Mouse (Mus musculus) left cerebral cortex, postnatal 36 days (tissue): ENCODE results near the gene Nprl3. TPM values are rescaled to one million over a fixed set of nuclear protein-coding genes. Genes with fewer than 3 reads are reported as not detected.
A peak's percentile ranks its signal among the peaks of the same experiment; 100 is the strongest.

Source experiments
- DNase-seq, 2 experiments: peaks; one replicate each; pipeline ENCODE4 v3.0.0; 2021 to 2022; ENCODE audit warnings: low spot score in 2 of 2, mixed read lengths in 1 of 2
- intact Hi-C: fragments of 180-260 bp; cut with DNase I; formaldehyde crosslinking; loops from one replicate; pipeline ENCODE4 v1.15.1; 2025
- total RNA-seq, 2 experiments: library from RNA; stranded (reverse); gene quantifications; 2 replicates each; pipeline ENCODE4 v1.2.3; 2021

Nprl3 gene
- total RNA-seq, 2 experiments from 2014 or later: 42.1 to 59.7 TPM

- DNase-seq: no peak
- intact Hi-C loops: loop anchor here (10.0 kb wide), 1 partner anchor 959 kb away; the partner anchor contains the start of gene Fgf18
Observed at GRCm38 (mm10) chr11:32186031-32186430, 81.5 kb downstream of the Nprl3 start.

GRCm38 (mm10) chr11:32184469-32184868 is 83.0 kb downstream of the Nprl3 start:
- DNase-seq: no peak
- intact Hi-C loops: loop anchor here (10.0 kb wide), 1 partner anchor 960 kb away; the partner anchor contains the start of gene Fgf18

GRCm38 (mm10) chr11:32181973-32182868 is 85.3 kb downstream of the Nprl3 start:
- intact Hi-C loops: loop anchor here (2.0 to 10.0 kb wide), 2 partner anchors 57 to 963 kb away; partner anchors contain the start of gene Fgf18
- DNase-seq: peak; percentile 80 to 88

GRCm38 (mm10) chr11:32181246-32181645 is 86.3 kb downstream of the Nprl3 start:
- intact Hi-C loops: loop anchor here (10.0 kb wide), 1 partner anchor 964 kb away; the partner anchor contains the start of gene Fgf18
- DNase-seq: no peak

- DNase-seq: no peak
- intact Hi-C loops: no loop called here
Observed at GRCm38 (mm10) chr11:32178506-32178905, 89.0 kb downstream of the Nprl3 start.

Other genes with a start within 250 kb of the Nprl3 start
- not detected for gene Il9r, start 67.4 kb downstream of the Nprl3 start, total RNA-seq
- 10 to 100 TPM; 22.3 to 22.8 TPM for gene Snrnp25, start 62.3 kb downstream of the Nprl3 start, total RNA-seq
- 10 to 100 TPM in 1 of 2 experiments, 1 to 10 TPM in 1; 9.6 to 14.9 TPM for gene Rhbdf1, start 45.4 kb downstream of the Nprl3 start, total RNA-seq
- gene Mpg, start 41.2 kb downstream of the Nprl3 start, total RNA-seq: 10 to 100 TPM; 19.9 to 20.1 TPM
- gene Hba-x, start 8.7 kb upstream of the Nprl3 start, total RNA-seq: not detected
- 100 to 1,000 TPM; 361 to 431 TPM for gene Hba-a1, start 15.8 kb upstream of the Nprl3 start, total RNA-seq
- gene Hbq1b, start 19.3 kb upstream of the Nprl3 start, total RNA-seq: not detected
- gene Hba-a2, start 28.8 kb upstream of the Nprl3 start, total RNA-seq: 100 to 1,000 TPM; 345 to 363 TPM
- gene Hbq1a, start 32.4 kb upstream of the Nprl3 start, total RNA-seq: 1 to 10 TPM in 1 of 2 experiments, under 1 TPM in 1; 0.72 to 1.0 TPM
- 10 to 100 TPM; 10.8 to 13.3 TPM for gene Sh3pxd2b, start 80.1 kb upstream of the Nprl3 start, total RNA-seq
- gene Ubtd2, start 187.7 kb upstream of the Nprl3 start, total RNA-seq: 10 to 100 TPM; 56.9 to 57.4 TPM